Mouse (Mus musculus): ENCODE measurements around the gene BC035044.
"Not testable (repeated sequence)": the region's sequence is repeated elsewhere in the genome, so short reads cannot be mapped to it uniquely, and the experiment has no call there.

BC035044 gene

GRCm38 (mm10) chr6:128849902-128850301, 41.0 kb downstream of the BC035044 start:
- no peak for DNase-seq

- DNase-seq = no peak
Measured at GRCm38 (mm10) chr6:128847401-128847800, 43.5 kb downstream of the BC035044 start.

GRCm38 (mm10) chr6:128845998-128846542, 44.9 kb downstream of the BC035044 start:
- no peak for DNase-seq

GRCm38 (mm10) chr6:128845319-128845979, 45.5 kb downstream of the BC035044 start:
- peak; percentile 83 for DNase-seq

- peak; percentile 39 for DNase-seq
Measured at GRCm38 (mm10) chr6:128844586-128845080, 46.3 kb downstream of the BC035044 start.

- peak; percentile 41 for DNase-seq
Measured at GRCm38 (mm10) chr6:128844131-128844530, 46.8 kb downstream of the BC035044 start.

- no peak for DNase-seq
Measured at GRCm38 (mm10) chr6:128843479-128843992, 47.4 kb downstream of the BC035044 start.

- DNase-seq = peak; percentile 96
Measured at GRCm38 (mm10) chr6:128842945-128843478, 47.9 kb downstream of the BC035044 start.

GRCm38 (mm10) chr6:128842356-128842944, 48.5 kb downstream of the BC035044 start:
- DNase-seq = no peak

- DNase-seq = no peak
Measured at GRCm38 (mm10) chr6:128841327-128842089, 49.4 kb downstream of the BC035044 start.

- DNase-seq = not testable (repeated sequence)
Measured at GRCm38 (mm10) chr6:128840669-128841068, 50.3 kb downstream of the BC035044 start.

GRCm38 (mm10) chr6:128839921-128840320, 51.0 kb downstream of the BC035044 start:
- DNase-seq = peak; percentile 58

GRCm38 (mm10) chr6:128839266-128839771, 51.6 kb downstream of the BC035044 start:
- DNase-seq = peak; percentile 90

- peak; percentile 87 for DNase-seq
Measured at GRCm38 (mm10) chr6:128838342-128839265, 52.3 kb downstream of the BC035044 start.

- peak; percentile 36 for DNase-seq
Measured at GRCm38 (mm10) chr6:128837454-128838341, 53.2 kb downstream of the BC035044 start.

- DNase-seq = no peak
Measured at GRCm38 (mm10) chr6:128836955-128837334, 54.0 kb downstream of the BC035044 start.

GRCm38 (mm10) chr6:128836191-128836954, 54.6 kb downstream of the BC035044 start:
- no peak for DNase-seq

- no peak for DNase-seq
Measured at GRCm38 (mm10) chr6:128835571-128835970, 55.4 kb downstream of the BC035044 start.

- no peak for DNase-seq
Measured at GRCm38 (mm10) chr6:128833046-128833445, 57.9 kb downstream of the BC035044 start.

- DNase-seq = no peak
Measured at GRCm38 (mm10) chr6:128829837-128830236, 61.1 kb downstream of the BC035044 start.

All from cerebellum, adult 9-11 months (tissue).